8 mouse cellular contexts compared by ENCODE assay signal in the genomic region with DNA sequence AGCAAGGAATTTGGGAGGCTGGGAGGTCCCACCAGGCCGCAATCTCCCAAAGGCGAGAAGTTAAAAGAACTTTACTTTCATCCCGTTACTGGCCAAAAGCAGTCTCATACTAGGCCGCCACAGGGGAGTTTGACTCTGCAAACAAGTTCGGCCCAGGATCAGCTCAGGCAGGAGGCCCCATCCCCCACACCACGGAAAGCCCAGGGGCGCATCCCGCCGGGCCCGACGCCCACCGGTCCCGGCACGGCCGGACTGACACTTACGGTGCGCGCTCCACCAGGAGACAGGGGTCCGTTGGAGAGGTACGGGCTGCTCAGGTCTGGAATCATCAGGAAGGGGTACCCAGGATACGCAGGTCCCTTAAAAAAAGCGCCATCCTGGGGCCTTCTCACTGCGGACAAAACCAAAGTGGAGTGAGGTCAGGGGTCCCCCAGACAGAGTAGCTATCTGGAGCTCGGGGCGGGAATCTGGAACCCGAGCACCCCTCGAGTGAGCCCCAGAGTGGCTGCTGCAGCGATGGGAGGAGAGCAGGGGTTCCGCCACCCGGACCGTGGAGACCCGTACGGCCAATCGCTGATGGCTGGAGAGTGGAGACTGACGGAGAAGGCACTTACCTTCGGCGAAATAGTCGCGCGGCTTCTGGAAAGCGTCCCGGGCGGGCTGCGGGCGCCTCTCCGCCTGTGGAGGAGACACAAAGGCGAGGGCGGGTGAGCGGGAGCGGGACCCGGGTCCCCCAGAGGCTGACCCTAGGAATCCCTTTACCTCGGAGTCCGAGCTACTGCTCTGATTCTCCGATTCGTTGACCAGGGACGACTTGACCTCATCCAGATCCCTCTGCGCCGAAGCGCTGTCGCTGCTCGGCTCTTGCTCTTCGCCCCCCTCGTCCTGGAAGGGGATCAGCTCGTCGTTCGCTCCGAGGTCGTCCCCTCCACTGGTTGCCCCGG. TPM values are rescaled to one million over a fixed set of nuclear protein-coding genes. Genes with fewer than 3 reads are reported as not detected.
DNase-seq lines count a peak whose midpoint lies in the region; ATAC-seq and TF ChIP-seq lines count a peak whose summit lies in the region.

No protein-coding gene starts in this region.

- TF ChIP-seq POLR2A in cortical plate, adult 2 months (IDR thresholded peaks at IDR 0.05; ENCODE audit: extremely low read depth, insufficient read depth, low read length): no peak

- no peak for TF ChIP-seq EP300 in liver, postnatal 0 days (IDR thresholded peaks at IDR 0.05; ENCODE audit: low read depth)

- peak overlapping the region; percentile 86 for H3K4me2 ChIP-seq in intestine, embryonic 16.5 days (ENCODE audit: low read depth, low read length)
- H3K4me2 ChIP-seq in liver, postnatal 0 days (ENCODE audit: low read depth, low read length): peak overlapping the region; percentile 83
- peak overlapping the region; percentile 98 for H3K4me2 ChIP-seq in neural tube, embryonic 14.5 days (ENCODE audit: low read depth, low read length)

- H3K27ac ChIP-seq in cortical plate, adult 2 months (ENCODE audit: insufficient read depth, low read length): 0 out of 2 replicates have a peak overlapping the region, but pooled peaks have one; percentile 3
- peak overlapping the region; percentile 90 for H3K27ac ChIP-seq in intestine, embryonic 16.5 days (ENCODE audit: low read length)
- peak overlapping the region; percentile 86 for H3K27ac ChIP-seq in liver, postnatal 0 days (ENCODE audit: low read depth)
- H3K27ac ChIP-seq in neural tube, embryonic 14.5 days (ENCODE audit: low read depth, low read length): peak overlapping the region; percentile 66

- peak; percentile 35 to 46 for DNase-seq in right cerebral cortex, postnatal 10 days (ENCODE audit: low spot score in 2 of 2)
- DNase-seq in right cerebral cortex, adult 18-20 months: no peak
- DNase-seq in liver, postnatal 0 days: peak; percentile 49
- DNase-seq in urinary bladder, adult 2 months (ENCODE audit: low spot score): peak; percentile 41

- no peaks in the 10 kb centered on the region for H3K27me3 ChIP-seq in intestine, embryonic 16.5 days (replicated peaks; ENCODE audit: control insufficient read depth, insufficient read depth, low read length)
- H3K27me3 ChIP-seq in liver, postnatal 0 days (ENCODE audit: insufficient read depth, low read length): peaks cover 17% of the 10 kb centered on the region
- peaks cover 3% of the 10 kb centered on the region; the same call in 1 of the 2 replicates for H3K27me3 ChIP-seq in neural tube, embryonic 14.5 days (ENCODE audit: control insufficient read depth, insufficient read depth, low read length)

- no peaks in the 10 kb centered on the region for H3K36me3 ChIP-seq in intestine, embryonic 16.5 days (ENCODE audit: control insufficient read depth, insufficient read depth, low read length)
- no peaks in the 10 kb centered on the region for H3K36me3 ChIP-seq in liver, postnatal 0 days (replicated peaks; ENCODE audit: insufficient read depth, low read length)
- no peaks in the 10 kb centered on the region for H3K36me3 ChIP-seq in neural tube, embryonic 14.5 days (ENCODE audit: control insufficient read depth, insufficient read depth, low read length)

- under 1% methylated on average over 69 of the region's 69 CpGs for WGBS in intestine, embryonic 16.5 days
- WGBS in liver, postnatal 0 days (ENCODE audit: insufficient replicate concordance): 2% methylated on average over 63 of the region's 69 CpGs
- under 1% methylated on average over 64 of the region's 69 CpGs for WGBS in neural tube, embryonic 14.5 days

- ATAC-seq in granulocyte monocyte progenitor cell, adult 5-6 weeks (replicated peaks; ENCODE audit: poor library complexity, severe bottlenecking): peak; percentile 26
- ATAC-seq in intestine, embryonic 16.5 days: peak; percentile 23
- peak; percentile 5 for ATAC-seq in liver, postnatal 0 days
- ATAC-seq in neural tube, embryonic 14.5 days (ENCODE audit: low read depth): peak; percentile 38; the same call in 1 of the 2 replicates

- H3K4me1 ChIP-seq in cortical plate, adult 2 months (ENCODE audit: control insufficient read depth, insufficient read depth, low read length): peaks cover 4% of the 10 kb centered on the region
- peaks cover 8% of the 10 kb centered on the region; the same call in 1 of the 2 replicates for H3K4me1 ChIP-seq in intestine, embryonic 16.5 days (ENCODE audit: control insufficient read depth, insufficient read depth, low read length)
- peaks cover 4% of the 10 kb centered on the region for H3K4me1 ChIP-seq in liver, postnatal 0 days (ENCODE audit: insufficient read depth)
- H3K4me1 ChIP-seq in neural tube, embryonic 14.5 days (ENCODE audit: control insufficient read depth, insufficient read depth, low read length): peaks cover 5% of the 10 kb centered on the region; the same call in 1 of the 2 replicates

- no peak for TF ChIP-seq CTCF in cortical plate, adult 2 months (IDR thresholded peaks at IDR 0.05; ENCODE audit: extremely low read depth, insufficient read depth, low read length)
- TF ChIP-seq CTCF in liver, postnatal 0 days (IDR thresholded peaks at IDR 0.05; ENCODE audit: low read depth): no peak

- H3K4me3 ChIP-seq in cortical plate, adult 2 months (ENCODE audit: insufficient read depth, low read length): peak overlapping the region; percentile 40
- H3K4me3 ChIP-seq in intestine, embryonic 16.5 days (ENCODE audit: low read length): peak overlapping the region; percentile 67
- H3K4me3 ChIP-seq in liver, postnatal 0 days (ENCODE audit: low read depth, low read length): peak overlapping the region; percentile 52
- peak overlapping the region; percentile 62 for H3K4me3 ChIP-seq in neural tube, embryonic 14.5 days (ENCODE audit: low read depth, low read length)

- H3K9me3 ChIP-seq in intestine, embryonic 16.5 days (ENCODE audit: control insufficient read depth, low read length): no peaks in the 10 kb centered on the region
- no peaks in the 10 kb centered on the region for H3K9me3 ChIP-seq in liver, postnatal 0 days (ENCODE audit: low read length)
- no peaks in the 10 kb centered on the region for H3K9me3 ChIP-seq in neural tube, embryonic 14.5 days (ENCODE audit: control insufficient read depth, low read length)

- peak overlapping the region; percentile 84 for H3K9ac ChIP-seq in intestine, embryonic 16.5 days (ENCODE audit: low read depth, low read length)
- H3K9ac ChIP-seq in liver, postnatal 0 days (replicated peaks): peak overlapping the region; percentile 63
- peak overlapping the region; percentile 63 for H3K9ac ChIP-seq in neural tube, embryonic 14.5 days (replicated peaks; ENCODE audit: low read depth, low read length)

RNA-seq across cellular contexts. Expression of gene Tcf7l1, which starts 0.8 kb away (rescaled TPM):
- polyA plus RNA-seq in cortical plate, adult 2 months (2012; rRNA removed): 3.6 and 3.7 TPM in 2 replicates
- total RNA-seq in granulocyte monocyte progenitor cell, adult 5-6 weeks (2014; fragmentation: Nextera tagmentation): 3.4 TPM in 1 of 2 replicates, not detected in the other
- total RNA-seq in granulocyte monocyte progenitor cell, adult 5-6 weeks (2017): 0.26 TPM in 1 of 2 replicates, not detected in the other
- polyA plus RNA-seq in intestine, embryonic 16.5 days (2015; fragmentation: Nextera tagmentation; extraction: Ambion mirVana): 8.5 and 11.2 TPM in 2 replicates
- polyA plus RNA-seq in liver, postnatal 0 days (2015; fragmentation: Nextera tagmentation; extraction: Ambion mirVana): 5.7 and 5.8 TPM in 2 replicates
- 5.2 and 8.0 TPM in 2 replicates for polyA plus RNA-seq in neural tube, embryonic 14.5 days (2014; fragmentation: Nextera tagmentation; extraction: Ambion mirVana)
- 19.5 and 28.0 TPM in 2 replicates for polyA plus RNA-seq in urinary bladder, adult 2 months (2012; rRNA removed)

Comparison
In these comparisons a context has a peak if more than half of its experiments do, and no peak if none do; other contexts are left out.
1. H3K27ac ChIP-seq: peak in every context shown above with its lines; median percentile 90 in intestine, embryonic 16.5 days; 86 in liver, postnatal 0 days; 66 in neural tube, embryonic 14.5 days; 3 in cortical plate, adult 2 months.